Mouse (Mus musculus) C2C12 (cell line): ENCODE measurements around the gene Tpcn2. TPM values are rescaled to one million over a fixed set of nuclear protein-coding genes. Genes with fewer than 3 reads are reported as not detected.

Source experiments
- H3K27me3 ChIP-seq: one replicate; pipeline ENCODE4 v1.6.1; 2011; ENCODE audit not compliant: control insufficient read depth, insufficient read depth, insufficient read length
- H3K36me3 ChIP-seq: one replicate; pipeline ENCODE4 v1.6.1; 2011; ENCODE audit not compliant: control insufficient read depth, insufficient read depth
- H3K4me3 ChIP-seq: one replicate; pipeline ENCODE4 v1.5.1; 2011; ENCODE audit warnings: mild to moderate bottlenecking, control low read depth; ENCODE audit not compliant: poor library complexity, insufficient read depth, severe bottlenecking
- H3K79me2 ChIP-seq: one replicate; pipeline ENCODE4 v1.6.1; 2011; ENCODE audit not compliant: control insufficient read depth, insufficient read depth
- H3K79me3 ChIP-seq: one replicate; pipeline ENCODE4 v1.6.1; 2011; ENCODE audit warnings: low read depth, control low read depth
- H3ac ChIP-seq: one replicate; pipeline ENCODE3; 2011; ENCODE audit warnings: low read depth; ENCODE audit not compliant: control insufficient read depth, insufficient read length
- CEBPB ChIP-seq: IDR thresholded peaks from one replicate; pipeline ENCODE4 v1.6.1; 2011; ENCODE audit warnings: low read depth, mild to moderate bottlenecking, control low read depth, moderate library complexity
- CTCF ChIP-seq: IDR thresholded peaks from one replicate; pipeline ENCODE4 v1.5.1; 2011; ENCODE audit not compliant: control insufficient read depth, insufficient read depth, insufficient read length
- FOSL1 ChIP-seq: IDR thresholded peaks from one replicate; pipeline ENCODE4 v1.8.0; 2011; ENCODE audit warnings: mild to moderate bottlenecking, low read length; ENCODE audit not compliant: poor library complexity, insufficient read depth, severe bottlenecking
- MAX ChIP-seq: IDR thresholded peaks from one replicate; pipeline ENCODE4 v1.6.1; 2011; ENCODE audit warnings: mild to moderate bottlenecking, control low read depth
- MYOD1 ChIP-seq: IDR thresholded peaks from one replicate; pipeline ENCODE4 v1.6.1; 2011; ENCODE audit warnings: low read depth; ENCODE audit not compliant: control insufficient read depth, insufficient read length
- MYOG ChIP-seq: IDR thresholded peaks from one replicate; pipeline ENCODE4 v1.6.1; 2011; ENCODE audit not compliant: control insufficient read depth, insufficient read length; ENCODE audit errors: extremely low read depth
- USF1 ChIP-seq: IDR thresholded peaks from one replicate; pipeline ENCODE4 v1.6.1; 2011; ENCODE audit warnings: low read depth, mild to moderate bottlenecking, control low read depth, moderate library complexity
- polyA plus RNA-seq: library from polyadenylated mRNA; unstranded; fragments of >200 nt; fragmentation: generic; extraction: Trizol; gene quantifications from one replicate; pipeline ENCODE4 v1.2.1, GENCODE M21; 2012; ENCODE audit warnings: missing spikeins

The Tpcn2 gene
- polyA plus RNA-seq, 1 experiment = 5.2 TPM

GRCm38 (mm10) chr7:145292726-145293125, 8.9 kb upstream of the Tpcn2 start:
- TF ChIP-seq MYOG (no peak), CTCF (no peak), CEBPB (no peak), MYOD1 (no peak), MAX (no peak), FOSL1 (no peak)
- Histone ChIP-seq H3ac (no peak overlapping the region), H3K4me3 (no peak overlapping the region), H3K36me3 (no peaks in the 10 kb centered on the region), H3K79me2 (no peaks in the 10 kb centered on the region), H3K27me3 (no peaks in the 10 kb centered on the region), H3K79me3 (no peaks in the 10 kb centered on the region)

- Histone ChIP-seq H3K36me3 (no peaks in the 10 kb centered on the region), H3K4me3 (no peak overlapping the region), H3ac (no peak overlapping the region), H3K79me3 (no peaks in the 10 kb centered on the region), H3K79me2 (no peaks in the 10 kb centered on the region), H3K27me3 (no peaks in the 10 kb centered on the region)
- TF ChIP-seq MYOD1 (no peak), CTCF (no peak), FOSL1 (no peak), MAX (no peak), CEBPB (no peak), MYOG (no peak), USF1 (no peak)
Measured at GRCm38 (mm10) chr7:145291847-145292246, 8.0 kb upstream of the Tpcn2 start.

- no peaks in the 10 kb centered on the region for H3K36me3 ChIP-seq
- H3K79me2 ChIP-seq = no peaks in the 10 kb centered on the region
- H3K79me3 ChIP-seq = no peaks in the 10 kb centered on the region
- no peak overlapping the region for H3K4me3 ChIP-seq
- peak; percentile 64 for TF ChIP-seq CTCF
- TF ChIP-seq MAX = no peak
- TF ChIP-seq CEBPB = no peak
- H3K27me3 ChIP-seq = no peaks in the 10 kb centered on the region
- H3ac ChIP-seq = no peak overlapping the region
Measured at GRCm38 (mm10) chr7:145289302-145289701, 5.5 kb upstream of the Tpcn2 start.

- Histone ChIP-seq H3K79me3 (no peaks in the 10 kb centered on the region), H3K79me2 (no peaks in the 10 kb centered on the region), H3K36me3 (no peaks in the 10 kb centered on the region), H3K4me3 (no peak overlapping the region), H3K27me3 (no peaks in the 10 kb centered on the region), H3ac (no peak overlapping the region)
- TF ChIP-seq MYOG (no peak), CTCF (no peak), MAX (no peak), MYOD1 (no peak), FOSL1 (no peak), USF1 (no peak), CEBPB (no peak)
Measured at GRCm38 (mm10) chr7:145287410-145287809, 3.6 kb upstream of the Tpcn2 start.

GRCm38 (mm10) chr7:145285476-145285875, 1.7 kb upstream of the Tpcn2 start:
- H3K27me3 ChIP-seq = no peaks in the 10 kb centered on the region
- H3ac ChIP-seq = no peak overlapping the region
- H3K36me3 ChIP-seq = no peaks in the 10 kb centered on the region
- H3K79me3 ChIP-seq = no peaks in the 10 kb centered on the region
- no peak overlapping the region for H3K4me3 ChIP-seq
- no peaks in the 10 kb centered on the region for H3K79me2 ChIP-seq
- TF ChIP-seq FOSL1 (no peak), MAX (no peak), USF1 (no peak), CTCF (no peak), MYOD1 (no peak), CEBPB (no peak), MYOG (no peak)

GRCm38 (mm10) chr7:145284293-145284692, 482 bp upstream of the Tpcn2 start:
- no peak overlapping the region for H3ac ChIP-seq
- H3K36me3 ChIP-seq = no peaks in the 10 kb centered on the region
- no peak overlapping the region for H3K4me3 ChIP-seq
- H3K27me3 ChIP-seq = no peaks in the 10 kb centered on the region
- no peaks in the 10 kb centered on the region for H3K79me2 ChIP-seq
- TF ChIP-seq CTCF (no peak), FOSL1 (no peak), MYOD1 (no peak), MAX (no peak), USF1 (no peak), CEBPB (no peak), MYOG (no peak)
- H3K79me3 ChIP-seq = no peaks in the 10 kb centered on the region
